Mouse (Mus musculus) heart, embryonic 15.5 days (tissue): Measurements from ENCODE around the gene Myh2. TPM values are rescaled to one million over a fixed set of nuclear protein-coding genes. Genes with fewer than 3 reads are reported as not detected.

ENCODE experiments used
- ATAC-seq: fragments of 200-750 bp; cut with Nextera tagmentation; replicated peaks from 2 replicates; pipeline ENCODE4 v1.8.0; 2017; ENCODE audit warnings: low read depth, moderate TSS enrichment; ENCODE audit not compliant: insufficient number of reproducible peaks, insufficient read depth, low FRiP score
- H3K27ac ChIP-seq: fragments of 300-500 bp; sonication (generic); 2 replicates; pipeline ENCODE4 v1.5.1; 2015; ENCODE audit warnings: mild to moderate bottlenecking, inconsistent platforms
- H3K27me3 ChIP-seq: fragments of 300-500 bp; sonication (generic); 2 replicates; pipeline ENCODE4 v1.6.1; 2015; ENCODE audit warnings: inconsistent platforms
- H3K36me3 ChIP-seq: fragments of 300-500 bp; sonication (generic); 2 replicates; pipeline ENCODE4 v1.6.1; 2015; ENCODE audit warnings: mild to moderate bottlenecking, inconsistent platforms
- H3K4me1 ChIP-seq: fragments of 300-500 bp; sonication (generic); replicated peaks from 2 replicates; pipeline ENCODE4 v1.6.1; 2015; ENCODE audit warnings: inconsistent platforms
- H3K4me2 ChIP-seq: fragments of 300-500 bp; sonication (generic); 2 replicates; pipeline ENCODE4 v1.6.1; 2015; ENCODE audit warnings: inconsistent platforms, mild to moderate bottlenecking, moderate library complexity
- H3K4me3 ChIP-seq: fragments of 300-500 bp; sonication (generic); 2 replicates; pipeline ENCODE4 v1.5.1; 2015; ENCODE audit warnings: mild to moderate bottlenecking, inconsistent platforms
- H3K9ac ChIP-seq: fragments of 300-500 bp; sonication (generic); 2 replicates; pipeline ENCODE4 v1.6.1; 2015; ENCODE audit warnings: mild to moderate bottlenecking, inconsistent platforms
- H3K9me3 ChIP-seq: fragments of 300-500 bp; sonication (generic); replicated peaks from 2 replicates; pipeline ENCODE4 v1.6.1; 2016; ENCODE audit warnings: inconsistent platforms
- WGBS: fragments of 180-500 bp; shearing (Covaris S2); methylation state at CpG from one replicate; pipeline ENCODE4 v1.1.7; 2015; ENCODE audit warnings: mixed read lengths; 5-methylcytosine and 5-hydroxymethylcytosine counted together
- polyA plus RNA-seq: library from polyadenylated mRNA; unstranded; fragments of >200 nt; fragmentation: Nextera tagmentation; extraction: Ambion mirVana; gene quantifications from 2 replicates; pipeline ENCODE4 v1.2.1, GENCODE M21; 2015

Gene Myh2
- 0.03 TPM in 2 replicates for polyA plus RNA-seq

DNA sequence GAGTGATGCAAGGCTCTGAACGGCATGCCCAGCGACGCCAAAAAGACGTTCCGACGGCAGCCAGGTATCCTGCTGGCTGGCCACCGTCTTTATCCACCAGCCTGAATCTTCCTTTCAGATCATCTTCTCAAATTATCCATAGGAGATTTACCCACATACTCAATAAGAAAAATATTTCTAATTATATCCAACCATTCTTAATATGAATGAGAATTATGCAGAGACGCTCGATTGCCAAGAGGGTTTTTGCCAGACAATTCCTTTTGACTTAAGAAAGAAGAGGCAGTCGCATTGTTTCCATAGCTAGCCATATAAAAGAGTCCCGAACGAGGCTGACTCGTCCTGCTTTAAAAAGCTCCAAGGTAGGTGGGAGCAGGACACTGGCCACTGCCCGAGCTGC lies at the start of gene Myh2:
Myh2 (plus strand) TSS at position 301 of the 400 bp plus-strand sequence.
- Histone ChIP-seq H3K9me3 (no peaks in the 10 kb centered on the region), H3K27ac (no peak within 1 kb of the TSS), H3K4me1 (no peaks in the 10 kb centered on the region), H3K27me3 (no peaks in the 10 kb centered on the region), H3K36me3 (no peaks in the 10 kb centered on the region), H3K4me2 (no peak within 1 kb of the TSS), H3K4me3 (no peak within 1 kb of the TSS), H3K9ac (no peak within 1 kb of the TSS)
- WGBS = 79% methylated on average over 14 of the region's 14 CpGs
- no peak for ATAC-seq

DNA sequence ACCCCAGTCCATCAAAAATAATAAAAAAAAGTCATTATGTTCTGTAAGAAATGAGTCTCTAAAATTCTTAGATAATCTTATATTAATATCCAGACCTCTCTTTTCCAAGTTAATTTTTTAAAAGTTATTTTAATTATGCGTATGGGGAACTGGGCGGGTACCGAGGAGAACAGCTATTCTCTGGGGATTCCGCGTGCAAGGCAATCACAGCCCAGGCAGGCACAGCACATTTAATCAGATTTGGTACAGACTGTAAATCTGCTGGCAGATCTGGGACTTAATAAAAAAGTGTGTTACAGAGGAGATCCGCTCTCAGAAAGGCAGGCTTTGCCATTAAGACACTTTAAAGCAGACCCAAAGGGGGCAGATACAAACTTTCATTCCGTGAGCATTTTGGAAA lies 45.9 kb upstream of the Myh2 start:
- 83% methylated on average over 7 of the region's 7 CpGs for WGBS
- no peak overlapping the region for H3K27ac ChIP-seq
- no peaks in the 10 kb centered on the region for H3K9me3 ChIP-seq

GRCm38 (mm10) chr11:67125361-67125760 lies 45.5 kb upstream of the Myh2 start:
- H3K4me1 ChIP-seq = no peaks in the 10 kb centered on the region
- no peak overlapping the region for H3K4me2 ChIP-seq
- H3K36me3 ChIP-seq = no peaks in the 10 kb centered on the region
- no peak overlapping the region for H3K9ac ChIP-seq
- ATAC-seq = no peak
- H3K27ac ChIP-seq = no peak overlapping the region
- H3K9me3 ChIP-seq = no peaks in the 10 kb centered on the region
- H3K4me3 ChIP-seq = no peak overlapping the region
- 64% methylated on average over 17 of the region's 17 CpGs for WGBS
- H3K27me3 ChIP-seq = no peaks in the 10 kb centered on the region

More for the DNA sequence above, 45.9 kb upstream of the Myh2 start:
- no peak overlapping the region for H3K9ac ChIP-seq
- no peaks in the 10 kb centered on the region for H3K27me3 ChIP-seq
- no peak for ATAC-seq
- no peak overlapping the region for H3K4me3 ChIP-seq
- no peak overlapping the region for H3K4me2 ChIP-seq
- no peaks in the 10 kb centered on the region for H3K36me3 ChIP-seq
- no peaks in the 10 kb centered on the region for H3K4me1 ChIP-seq

DNA sequence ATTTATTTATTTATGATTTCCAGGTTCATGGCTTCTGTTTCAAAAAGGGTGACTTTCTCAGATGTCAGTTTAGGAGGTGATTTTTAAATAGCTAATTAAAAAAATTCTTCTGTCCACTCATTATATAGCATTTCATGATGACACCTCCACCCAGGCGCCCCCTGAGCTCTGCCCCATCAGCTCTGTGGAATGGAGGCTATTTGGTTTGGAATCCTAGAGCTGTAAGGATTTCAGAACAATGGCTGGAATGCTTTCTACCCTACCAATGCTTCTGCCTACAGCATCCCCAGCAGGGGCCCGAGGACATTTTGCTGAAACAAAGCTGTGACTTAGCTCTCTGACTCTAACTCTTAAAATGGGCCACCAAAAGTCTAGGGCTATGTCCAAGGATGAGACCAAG lies 37.3 kb upstream of the Myh2 start:
- H3K27me3 ChIP-seq = no peaks in the 10 kb centered on the region
- no peak overlapping the region for H3K4me2 ChIP-seq
- ATAC-seq = no peak
- no peaks in the 10 kb centered on the region for H3K4me1 ChIP-seq
- H3K9ac ChIP-seq = no peak overlapping the region
- no peak overlapping the region for H3K27ac ChIP-seq
- 69% methylated on average over 2 of the region's 2 CpGs for WGBS
- no peaks in the 10 kb centered on the region for H3K9me3 ChIP-seq
- no peak overlapping the region for H3K4me3 ChIP-seq
- no peaks in the 10 kb centered on the region for H3K36me3 ChIP-seq

DNA sequence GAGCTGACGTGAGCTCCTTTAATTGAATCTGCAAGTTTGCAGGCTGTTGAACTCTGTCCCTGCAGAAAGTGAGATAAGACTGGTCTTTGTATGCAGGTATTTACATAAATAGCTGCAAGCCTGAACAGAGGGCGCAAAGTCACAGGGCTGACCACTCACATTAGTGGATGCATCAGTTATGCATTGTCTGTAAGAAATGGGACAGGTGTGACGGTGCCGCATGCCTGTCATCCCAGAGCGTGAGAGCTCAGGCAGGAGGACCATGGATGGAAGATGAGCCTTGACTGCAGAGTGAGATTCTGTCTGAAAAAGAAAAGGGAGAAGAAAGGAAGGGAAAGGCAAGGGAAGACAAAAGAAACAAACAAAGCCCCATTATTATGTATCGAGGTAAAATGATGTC lies 36.2 kb upstream of the Myh2 start:
- Histone ChIP-seq H3K4me1 (no peaks in the 10 kb centered on the region), H3K4me3 (no peak overlapping the region), H3K4me2 (no peak overlapping the region), H3K36me3 (no peaks in the 10 kb centered on the region), H3K27ac (no peak overlapping the region), H3K27me3 (no peaks in the 10 kb centered on the region), H3K9ac (no peak overlapping the region), H3K9me3 (no peaks in the 10 kb centered on the region)
- WGBS = 72% methylated on average over 6 of the region's 6 CpGs
- ATAC-seq = no peak

GRCm38 (mm10) chr11:67135532-67135931 lies 35.3 kb upstream of the Myh2 start:
- Histone ChIP-seq H3K9me3 (no peaks in the 10 kb centered on the region), H3K9ac (no peak overlapping the region), H3K27me3 (0 out of 2 replicates have a peak, but pooled peaks cover 2% of the 10 kb centered on the region), H3K4me2 (no peak overlapping the region), H3K4me1 (no peaks in the 10 kb centered on the region), H3K36me3 (no peaks in the 10 kb centered on the region), H3K27ac (no peak overlapping the region), H3K4me3 (no peak overlapping the region)
- WGBS = 75% methylated on average over 2 of the region's 2 CpGs
- ATAC-seq = no peak

- Histone ChIP-seq H3K27me3 (0 out of 2 replicates have a peak, but pooled peaks cover 2% of the 10 kb centered on the region), H3K9ac (no peak overlapping the region), H3K4me2 (no peak overlapping the region), H3K36me3 (no peaks in the 10 kb centered on the region), H3K27ac (no peak overlapping the region), H3K9me3 (no peaks in the 10 kb centered on the region), H3K4me1 (no peaks in the 10 kb centered on the region), H3K4me3 (no peak overlapping the region)
- no peak for ATAC-seq
- WGBS = 59% methylated on average over 8 of the region's 8 CpGs
Measured at GRCm38 (mm10) chr11:67139556-67139955, 31.3 kb upstream of the Myh2 start.

DNA sequence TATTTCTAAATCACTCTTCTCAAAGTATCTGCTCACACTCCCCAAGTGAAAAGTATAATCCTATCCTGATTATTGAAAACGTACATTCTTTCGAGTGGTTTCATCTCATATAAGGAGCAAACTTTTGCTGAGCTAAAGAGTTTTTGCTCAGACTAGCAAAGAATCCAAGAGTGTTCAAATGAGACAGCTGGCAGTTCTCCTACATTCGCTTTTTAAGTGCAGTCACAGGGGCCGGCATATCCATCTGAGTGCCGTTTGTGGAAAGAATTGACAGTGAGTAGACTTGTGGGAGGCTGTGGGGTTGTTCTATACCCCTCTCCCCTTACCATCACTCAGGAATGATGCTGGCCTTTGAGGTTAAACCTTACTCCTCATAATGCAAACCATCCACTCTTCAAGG lies 30.7 kb upstream of the Myh2 start:
- 64% methylated on average over 5 of the region's 5 CpGs for WGBS
- ATAC-seq = no peak
- H3K9me3 ChIP-seq = no peaks in the 10 kb centered on the region
- H3K9ac ChIP-seq = no peak overlapping the region
- no peak overlapping the region for H3K27ac ChIP-seq
- no peaks in the 10 kb centered on the region for H3K4me1 ChIP-seq
- no peaks in the 10 kb centered on the region for H3K36me3 ChIP-seq
- no peak overlapping the region for H3K4me2 ChIP-seq
- no peak overlapping the region for H3K4me3 ChIP-seq
- H3K27me3 ChIP-seq = 0 out of 2 replicates have a peak, but pooled peaks cover 2% of the 10 kb centered on the region

GRCm38 (mm10) chr11:67141031-67141430 lies 29.8 kb upstream of the Myh2 start:
- H3K4me1 ChIP-seq = no peaks in the 10 kb centered on the region
- no peaks in the 10 kb centered on the region for H3K36me3 ChIP-seq
- no peaks in the 10 kb centered on the region for H3K9me3 ChIP-seq
- no peak overlapping the region for H3K4me2 ChIP-seq
- WGBS = 55% methylated on average over 6 of the region's 6 CpGs
- no peak overlapping the region for H3K4me3 ChIP-seq
- no peak overlapping the region for H3K27ac ChIP-seq
- ATAC-seq = no peak
- H3K9ac ChIP-seq = no peak overlapping the region
- 0 out of 2 replicates have a peak, but pooled peaks cover 2% of the 10 kb centered on the region for H3K27me3 ChIP-seq

- ATAC-seq = no peak
- no peaks in the 10 kb centered on the region for H3K9me3 ChIP-seq
- no peak overlapping the region for H3K27ac ChIP-seq
- H3K9ac ChIP-seq = no peak overlapping the region
- H3K4me2 ChIP-seq = no peak overlapping the region
- H3K27me3 ChIP-seq = 0 out of 2 replicates have a peak, but pooled peaks cover 2% of the 10 kb centered on the region
- no peak overlapping the region for H3K4me3 ChIP-seq
- H3K36me3 ChIP-seq = no peaks in the 10 kb centered on the region
- 60% methylated on average over 4 of the region's 4 CpGs for WGBS
- H3K4me1 ChIP-seq = no peaks in the 10 kb centered on the region
Measured at GRCm38 (mm10) chr11:67142047-67142446, 28.8 kb upstream of the Myh2 start.

- Histone ChIP-seq H3K27me3 (0 out of 2 replicates have a peak, but pooled peaks cover 2% of the 10 kb centered on the region), H3K4me1 (no peaks in the 10 kb centered on the region), H3K4me2 (no peak overlapping the region), H3K9me3 (no peaks in the 10 kb centered on the region), H3K9ac (no peak overlapping the region), H3K4me3 (no peak overlapping the region), H3K27ac (no peak overlapping the region), H3K36me3 (no peaks in the 10 kb centered on the region)
- no peak for ATAC-seq
- WGBS = 75% methylated on average over 5 of the region's 5 CpGs
Measured at GRCm38 (mm10) chr11:67143065-67143464, 27.8 kb upstream of the Myh2 start.

DNA sequence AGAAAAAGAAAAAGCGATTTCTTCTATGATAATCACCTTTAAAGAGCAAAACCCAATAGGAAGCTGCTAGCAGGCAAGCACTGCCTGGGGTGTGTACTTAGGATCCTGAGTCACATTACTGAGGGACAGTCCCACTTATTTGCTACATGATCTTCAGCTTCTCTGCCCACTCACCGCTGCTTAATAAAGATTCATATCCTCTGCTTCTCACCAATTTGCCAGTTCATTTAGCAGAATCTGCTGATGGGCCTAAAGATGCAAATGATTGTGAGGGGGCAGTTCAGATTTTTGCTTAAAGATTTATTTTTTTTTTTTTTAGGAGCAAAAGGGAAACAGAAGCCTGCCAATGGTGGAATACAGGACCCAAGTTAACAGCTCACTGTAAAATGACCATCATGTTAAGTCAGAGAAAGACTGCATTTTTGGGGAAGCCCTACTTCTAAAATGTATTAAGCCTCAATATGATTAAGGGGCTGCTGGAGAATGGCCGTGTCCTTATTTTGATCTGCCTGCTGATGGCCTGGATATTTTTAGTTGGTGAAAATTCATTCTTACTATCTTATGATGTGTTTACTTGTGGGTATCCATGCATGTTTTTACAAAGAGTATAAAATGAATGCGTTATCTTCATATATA lies 26.8 kb upstream of the Myh2 start:
- Histone ChIP-seq H3K27ac (no peak overlapping the region), H3K4me3 (no peak overlapping the region), H3K9me3 (no peaks in the 10 kb centered on the region), H3K4me1 (no peaks in the 10 kb centered on the region), H3K27me3 (0 out of 2 replicates have a peak, but pooled peaks cover 2% of the 10 kb centered on the region), H3K36me3 (no peaks in the 10 kb centered on the region), H3K9ac (no peak overlapping the region), H3K4me2 (no peak overlapping the region)
- no peak for ATAC-seq
- 77% methylated on average over 4 of the region's 4 CpGs for WGBS
